Mouse (Mus musculus) forebrain, embryonic 15.5 days (tissue): ENCODE results near the gene Ripk4. TPM values are rescaled to one million over a fixed set of nuclear protein-coding genes. Genes with fewer than 3 reads are reported as not detected.

Source experiments
- ATAC-seq: fragments of 200-750 bp; cut with Nextera tagmentation; replicated peaks from 2 replicates; pipeline ENCODE4 v1.8.0; 2017; ENCODE audit warnings: mild to moderate bottlenecking, moderate TSS enrichment, moderate library complexity
- H3K27ac ChIP-seq: fragments of 300-500 bp; sonication (generic); replicated peaks from 2 replicates; pipeline ENCODE4 v1.5.1; 2015; ENCODE audit warnings: mild to moderate bottlenecking, inconsistent platforms
- H3K27me3 ChIP-seq: fragments of 300-500 bp; sonication (generic); 2 replicates; pipeline ENCODE4 v1.6.1; 2015; ENCODE audit warnings: inconsistent platforms
- H3K36me3 ChIP-seq: fragments of 300-500 bp; sonication (generic); 2 replicates; pipeline ENCODE4 v1.6.1; 2015; ENCODE audit warnings: mild to moderate bottlenecking, inconsistent platforms
- H3K4me1 ChIP-seq: fragments of 300-500 bp; sonication (generic); 2 replicates; pipeline ENCODE4 v1.6.1; 2015; ENCODE audit warnings: inconsistent platforms
- H3K4me2 ChIP-seq: fragments of 300-500 bp; sonication (generic); replicated peaks from 2 replicates; pipeline ENCODE4 v1.6.1; 2015; ENCODE audit warnings: mild to moderate bottlenecking, inconsistent platforms
- H3K4me3 ChIP-seq: fragments of 300-500 bp; sonication (generic); 2 replicates; pipeline ENCODE4 v1.5.1; 2015; ENCODE audit warnings: mild to moderate bottlenecking, inconsistent platforms
- H3K9ac ChIP-seq: fragments of 300-500 bp; sonication (generic); replicated peaks from 2 replicates; pipeline ENCODE4 v1.6.1; 2015; ENCODE audit warnings: mild to moderate bottlenecking, inconsistent platforms
- H3K9me3 ChIP-seq: fragments of 300-500 bp; sonication (generic); 2 replicates; pipeline ENCODE4 v1.6.1; 2016; ENCODE audit warnings: inconsistent platforms
- WGBS: fragments of 180-500 bp; shearing (Covaris S2); methylation state at CpG from one replicate; pipeline ENCODE4 v1.1.7; 2015; ENCODE audit warnings: mixed read lengths; 5-methylcytosine and 5-hydroxymethylcytosine counted together
- polyA plus RNA-seq: library from polyadenylated mRNA; unstranded; fragments of >200 nt; fragmentation: Nextera tagmentation; extraction: Ambion mirVana; gene quantifications from 2 replicates; pipeline ENCODE4 v1.2.1, GENCODE M21; 2015

Gene Ripk4
- polyA plus RNA-seq, 1 experiment from 2014 or later = 0.99 TPM

DNA sequence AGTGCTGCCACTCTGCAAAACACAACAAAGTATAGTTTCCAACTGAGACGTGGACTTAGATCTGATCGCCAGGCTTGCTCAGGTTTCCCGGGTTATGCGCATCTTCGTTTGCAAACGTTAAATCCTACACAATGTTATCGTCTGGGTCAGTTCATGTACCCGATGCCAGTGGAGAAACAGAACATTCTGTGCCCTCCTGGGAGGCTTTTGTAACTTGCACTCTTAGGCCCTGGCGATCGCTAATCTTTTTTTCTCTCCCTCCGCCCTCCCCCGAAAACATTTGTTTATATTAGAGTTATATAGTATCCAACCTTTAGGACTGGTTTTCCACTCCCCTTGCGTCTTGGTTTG lies 378 bp upstream of the Ripk4 start:
- WGBS = 8% methylated on average over 13 of the region's 13 CpGs
- Histone ChIP-seq H3K36me3 (no peaks in the 10 kb centered on the region), H3K9ac (no peak overlapping the region), H3K27ac (no peak overlapping the region), H3K4me1 (peaks cover 13% of the 10 kb centered on the region), H3K9me3 (no peaks in the 10 kb centered on the region), H3K4me3 (peak overlapping the region; percentile 44), H3K27me3 (peaks cover 50% of the 10 kb centered on the region), H3K4me2 (peak overlapping the region; percentile 67)
- no peak for ATAC-seq

DNA sequence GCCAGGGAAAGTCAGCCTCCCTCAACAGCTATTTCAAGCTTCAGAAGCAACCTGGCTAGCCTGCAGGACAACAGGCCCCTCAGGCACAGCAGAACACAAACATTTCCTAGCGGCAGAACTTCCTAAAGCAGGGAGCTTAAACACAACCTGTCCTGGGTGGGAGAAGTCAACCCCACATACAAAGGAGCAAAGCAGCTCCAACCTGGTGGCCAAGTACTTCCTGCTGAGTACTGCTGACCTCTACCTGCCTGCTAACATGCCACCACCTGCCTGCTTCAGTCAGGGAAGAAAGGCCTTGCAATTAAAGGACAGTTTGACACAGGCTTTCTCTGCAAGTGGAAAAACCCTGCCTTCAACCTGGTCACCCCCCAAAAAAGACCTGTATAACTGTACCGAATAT lies 1.8 kb downstream of the Ripk4 start:
- 32% methylated on average over 2 of the region's 2 CpGs for WGBS

DNA sequence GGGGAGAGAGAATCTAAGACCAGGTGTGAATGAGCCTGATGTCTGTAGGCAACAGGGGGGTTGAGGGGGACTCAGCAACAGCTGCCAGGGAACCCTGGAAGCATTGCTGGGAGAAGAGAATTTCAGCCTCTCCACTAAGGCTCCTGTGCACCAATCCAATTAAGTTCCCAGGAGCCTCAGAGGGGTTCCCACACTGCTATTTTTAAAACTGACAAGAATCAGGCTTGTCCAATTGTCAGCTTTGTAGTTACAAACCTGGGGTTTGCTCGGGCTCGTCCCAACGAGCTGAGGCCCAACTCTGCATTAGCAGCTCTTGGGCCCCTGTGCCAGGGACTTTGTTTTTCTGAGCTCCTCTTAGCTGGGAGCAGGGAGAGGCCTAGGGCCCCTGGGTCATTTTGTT lies 3.9 kb downstream of the Ripk4 start:
- Histone ChIP-seq H3K27ac (no peak overlapping the region), H3K9me3 (no peaks in the 10 kb centered on the region), H3K4me2 (no peak overlapping the region), H3K36me3 (no peaks in the 10 kb centered on the region), H3K4me3 (no peak overlapping the region), H3K27me3 (peaks cover 36% of the 10 kb centered on the region), H3K4me1 (peaks cover 13% of the 10 kb centered on the region), H3K9ac (no peak overlapping the region)
- ATAC-seq = no peak
- 3% methylated on average over 3 of the region's 3 CpGs for WGBS

More for the DNA sequence above, 1.8 kb downstream of the Ripk4 start:
- peaks cover 50% of the 10 kb centered on the region for H3K27me3 ChIP-seq
- H3K9ac ChIP-seq = no peak overlapping the region
- H3K4me2 ChIP-seq = no peak overlapping the region
- no peak for ATAC-seq
- peaks cover 13% of the 10 kb centered on the region for H3K4me1 ChIP-seq
- no peaks in the 10 kb centered on the region for H3K36me3 ChIP-seq
- H3K9me3 ChIP-seq = no peaks in the 10 kb centered on the region
- H3K27ac ChIP-seq = no peak overlapping the region
- H3K4me3 ChIP-seq = no peak overlapping the region

DNA sequence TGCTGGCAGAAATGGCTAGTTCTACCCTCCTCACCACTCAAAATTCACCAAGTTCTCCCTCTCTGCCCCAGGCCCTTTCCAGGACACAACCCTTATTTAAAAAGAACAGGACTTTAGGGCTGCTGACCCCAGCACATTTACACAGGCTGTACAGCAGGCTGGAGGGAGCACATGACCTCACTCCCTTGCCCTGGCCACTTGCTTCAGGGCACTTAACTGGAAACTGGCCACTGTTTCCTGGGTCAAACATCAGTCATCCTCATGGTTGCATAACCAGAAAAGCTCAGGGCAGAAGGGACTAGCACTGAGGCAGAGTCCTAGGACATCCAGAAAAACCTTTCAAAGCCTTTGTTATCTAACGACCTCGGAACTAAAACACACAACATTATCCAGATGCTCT lies 5.3 kb downstream of the Ripk4 start:
- ATAC-seq = no peak
- 75% methylated on average over 2 of the region's 2 CpGs for WGBS

DNA sequence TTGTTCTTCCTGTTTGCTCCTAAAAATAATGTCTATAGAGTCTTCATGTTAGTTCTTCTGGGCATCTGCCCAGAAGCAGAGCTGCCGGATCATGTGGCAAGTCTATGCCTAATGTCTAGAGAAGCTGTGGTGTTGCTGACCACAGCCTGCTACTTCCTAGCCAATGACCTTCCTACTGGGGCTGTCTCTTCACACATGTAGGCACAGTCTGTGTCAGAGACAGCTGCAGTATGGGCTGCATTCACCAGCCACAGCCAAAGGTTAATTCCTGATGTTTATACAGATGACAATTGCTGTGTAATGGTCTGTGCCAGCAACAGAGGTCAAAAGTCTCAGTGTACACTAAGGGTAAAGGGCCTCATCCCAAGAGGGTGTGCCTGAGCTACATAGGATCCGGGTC lies 7.1 kb downstream of the Ripk4 start:
- Histone ChIP-seq H3K9me3 (no peaks in the 10 kb centered on the region), H3K4me1 (no peaks in the 10 kb centered on the region), H3K9ac (no peak overlapping the region), H3K4me3 (no peak overlapping the region), H3K27me3 (peaks cover 8% of the 10 kb centered on the region), H3K27ac (no peak overlapping the region), H3K4me2 (no peak overlapping the region), H3K36me3 (no peaks in the 10 kb centered on the region)
- no peak for ATAC-seq
- WGBS = 85% methylated on average over 2 of the region's 2 CpGs

More for the DNA sequence above, 5.3 kb downstream of the Ripk4 start:
- Histone ChIP-seq H3K27ac (no peak overlapping the region), H3K27me3 (peaks cover 27% of the 10 kb centered on the region), H3K4me2 (no peak overlapping the region), H3K9ac (no peak overlapping the region), H3K4me3 (no peak overlapping the region), H3K9me3 (no peaks in the 10 kb centered on the region), H3K36me3 (no peaks in the 10 kb centered on the region), H3K4me1 (peaks cover 7% of the 10 kb centered on the region)

DNA sequence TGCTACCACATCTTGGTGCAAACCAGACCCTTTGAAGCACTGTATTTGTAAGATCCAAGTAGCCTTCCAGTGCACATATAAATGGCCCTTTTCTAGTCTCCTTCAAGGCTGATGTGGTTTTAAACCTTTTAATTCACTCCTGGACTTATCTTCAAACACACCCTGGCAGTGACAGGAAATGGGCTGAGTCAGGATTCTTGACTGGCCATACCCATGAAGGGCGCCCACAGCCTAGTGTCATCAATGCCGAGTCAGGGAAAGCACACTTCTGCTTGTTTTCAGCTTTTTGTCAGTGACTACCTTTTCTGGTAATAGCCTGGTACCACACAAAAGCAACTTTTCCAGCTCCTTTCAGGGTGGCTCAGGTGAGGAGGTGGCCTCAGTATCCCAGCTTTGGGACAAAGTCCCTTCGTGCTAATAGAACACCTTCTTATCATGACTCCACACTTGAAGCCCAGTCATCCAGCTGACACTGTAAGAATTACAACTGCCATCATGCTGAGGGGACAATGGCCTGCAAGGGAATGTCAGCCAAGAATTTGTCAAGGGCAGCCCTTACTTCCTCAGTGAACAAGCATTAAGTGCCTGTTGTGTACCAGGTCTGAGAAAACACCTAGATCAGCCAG lies 11.2 kb downstream of the Ripk4 start:
- no peaks in the 10 kb centered on the region for H3K9me3 ChIP-seq
- H3K27ac ChIP-seq = no peak overlapping the region
- H3K4me1 ChIP-seq = no peaks in the 10 kb centered on the region
- H3K4me3 ChIP-seq = no peak overlapping the region
- no peaks in the 10 kb centered on the region for H3K36me3 ChIP-seq
- ATAC-seq = no peak
- no peaks in the 10 kb centered on the region for H3K27me3 ChIP-seq
- WGBS = 93% methylated on average over 3 of the region's 3 CpGs
- no peak overlapping the region for H3K9ac ChIP-seq
- no peak overlapping the region for H3K4me2 ChIP-seq

DNA sequence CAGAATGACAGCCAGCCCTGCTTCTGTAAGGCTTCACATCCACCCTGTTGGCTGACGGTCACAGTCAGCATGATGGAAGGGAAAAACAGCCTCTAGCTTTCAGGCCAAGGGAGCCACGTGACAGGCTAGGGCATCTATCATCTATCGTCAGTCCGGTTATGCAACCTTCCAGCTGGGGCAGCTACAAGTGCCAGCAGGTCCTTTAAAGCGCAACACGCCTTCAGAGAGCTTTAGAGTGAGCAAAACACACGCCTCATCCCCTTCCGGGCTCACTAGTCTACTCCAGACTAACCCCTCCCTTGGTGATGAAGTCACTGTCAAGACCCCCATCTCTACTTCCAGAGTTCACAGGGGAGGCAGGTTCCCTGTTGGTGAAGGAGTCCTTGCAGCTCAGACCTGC lies 11.7 kb downstream of the Ripk4 start:
- H3K4me1 ChIP-seq = no peaks in the 10 kb centered on the region
- H3K27ac ChIP-seq = no peak overlapping the region
- ATAC-seq = no peak
- no peak overlapping the region for H3K9ac ChIP-seq
- H3K27me3 ChIP-seq = no peaks in the 10 kb centered on the region
- no peak overlapping the region for H3K4me2 ChIP-seq
- H3K4me3 ChIP-seq = no peak overlapping the region
- no peaks in the 10 kb centered on the region for H3K36me3 ChIP-seq
- WGBS = 84% methylated on average over 8 of the region's 8 CpGs
- H3K9me3 ChIP-seq = no peaks in the 10 kb centered on the region

DNA sequence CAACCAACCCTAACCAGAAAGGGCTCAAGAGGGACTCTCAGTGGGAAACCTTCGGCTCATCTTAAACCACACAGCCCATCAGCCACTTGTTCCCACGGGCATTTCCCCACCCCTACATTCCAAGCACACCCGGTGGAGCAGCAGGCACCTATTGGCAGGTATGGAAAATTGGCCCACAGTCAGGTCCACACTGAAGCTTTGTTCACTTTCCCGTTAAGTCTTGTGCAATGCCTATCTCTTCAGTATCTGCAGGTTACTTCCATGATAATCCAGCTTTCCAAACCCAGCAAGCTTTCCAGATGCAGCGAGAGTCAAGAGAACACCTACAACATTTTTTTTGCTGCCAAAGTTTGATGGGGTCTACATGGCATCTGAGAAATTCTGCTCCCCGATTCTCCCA lies 15.2 kb downstream of the Ripk4 start:
- no peaks in the 10 kb centered on the region for H3K4me1 ChIP-seq
- H3K4me2 ChIP-seq = no peak overlapping the region
- no peaks in the 10 kb centered on the region for H3K36me3 ChIP-seq
- H3K4me3 ChIP-seq = no peak overlapping the region
- H3K27me3 ChIP-seq = no peaks in the 10 kb centered on the region
- H3K9ac ChIP-seq = no peak overlapping the region
- no peak for ATAC-seq
- no peak overlapping the region for H3K27ac ChIP-seq
- 92% methylated on average over 6 of the region's 6 CpGs for WGBS
- H3K9me3 ChIP-seq = no peaks in the 10 kb centered on the region

DNA sequence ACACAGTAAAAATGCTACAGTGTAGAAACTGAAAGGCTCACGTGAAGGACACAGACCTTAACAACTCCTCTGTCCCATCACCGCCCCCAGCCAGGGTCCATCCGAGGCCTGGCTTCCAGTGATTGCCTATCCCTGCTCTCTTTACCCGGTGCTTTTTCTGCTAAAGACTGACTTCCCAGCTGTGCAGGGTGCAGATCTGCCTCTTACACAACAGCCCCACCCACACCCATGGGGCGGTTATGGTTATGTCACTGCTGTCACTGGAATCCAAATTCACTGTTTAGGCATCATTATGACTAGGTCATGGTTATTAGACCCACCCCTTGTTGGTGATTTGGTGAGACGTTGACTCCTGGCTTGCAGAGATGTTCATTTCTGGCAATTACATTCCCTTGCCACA lies 25.6 kb downstream of the Ripk4 start:
- ATAC-seq = no peak
- Histone ChIP-seq H3K4me3 (no peak overlapping the region), H3K4me1 (no peaks in the 10 kb centered on the region), H3K9me3 (no peaks in the 10 kb centered on the region), H3K36me3 (no peaks in the 10 kb centered on the region), H3K27me3 (no peaks in the 10 kb centered on the region), H3K27ac (no peak overlapping the region), H3K9ac (no peak overlapping the region), H3K4me2 (no peak overlapping the region)
- 85% methylated on average over 6 of the region's 6 CpGs for WGBS

DNA sequence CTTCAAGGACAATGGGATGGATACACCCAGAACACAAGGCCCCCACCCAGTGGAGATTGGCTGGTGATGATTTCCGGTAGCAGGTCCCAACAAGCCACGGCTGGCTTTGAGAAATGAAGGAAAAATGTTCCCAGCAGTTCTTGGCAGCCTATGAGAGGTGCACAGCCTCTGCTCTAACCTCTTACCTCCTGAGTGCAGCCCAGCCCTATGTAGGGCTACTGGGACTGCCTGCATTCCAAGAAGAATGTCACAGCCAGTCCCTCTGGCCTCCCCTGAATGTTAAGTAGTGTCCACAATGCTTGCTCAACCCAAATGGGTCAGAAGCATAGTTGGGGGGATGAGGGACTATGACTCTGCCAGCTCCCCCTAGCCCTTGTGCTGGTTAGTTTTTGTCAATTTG lies 27.0 kb downstream of the Ripk4 start:
- no peak overlapping the region for H3K27ac ChIP-seq
- ATAC-seq = no peak
- WGBS = 92% methylated on average over 2 of the region's 2 CpGs

DNA sequence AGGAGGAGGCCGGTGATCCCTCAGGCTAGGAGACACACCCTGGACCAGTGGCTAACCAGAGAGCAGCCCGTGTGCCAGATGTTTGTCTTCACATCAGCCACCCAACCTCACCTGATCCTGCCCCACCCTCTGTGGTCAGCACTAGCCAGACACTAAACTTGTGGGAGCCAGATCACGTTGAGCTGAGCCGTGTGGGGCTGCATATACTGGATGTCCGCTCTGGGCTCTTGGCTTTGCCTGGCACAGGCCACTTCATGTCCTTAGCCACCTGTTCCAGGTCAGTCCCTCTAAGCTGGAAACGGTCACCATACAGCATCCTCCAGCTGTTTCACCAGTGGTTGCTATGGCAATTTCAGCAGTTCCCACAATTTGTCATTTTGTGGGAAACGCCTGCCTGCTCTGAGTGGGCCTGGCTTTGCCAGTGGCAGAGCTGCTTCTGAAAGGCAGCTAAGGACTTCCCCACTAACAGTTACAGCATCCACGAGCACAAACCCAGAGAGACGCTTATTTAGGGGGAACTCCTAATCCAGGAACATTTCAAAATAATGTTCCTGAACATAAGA lies 28.7 kb downstream of the Ripk4 start:
- no peak overlapping the region for H3K9ac ChIP-seq
- no peaks in the 10 kb centered on the region for H3K27me3 ChIP-seq
- H3K36me3 ChIP-seq = no peaks in the 10 kb centered on the region
- no peak overlapping the region for H3K4me2 ChIP-seq
- H3K4me1 ChIP-seq = no peaks in the 10 kb centered on the region
- no peak for ATAC-seq
- WGBS = 71% methylated on average over 9 of the region's 9 CpGs
- no peak overlapping the region for H3K4me3 ChIP-seq
- no peak overlapping the region for H3K27ac ChIP-seq
- H3K9me3 ChIP-seq = no peaks in the 10 kb centered on the region

More for the DNA sequence above, 27.0 kb downstream of the Ripk4 start:
- Histone ChIP-seq H3K9me3 (no peaks in the 10 kb centered on the region), H3K36me3 (no peaks in the 10 kb centered on the region), H3K4me1 (no peaks in the 10 kb centered on the region), H3K27me3 (no peaks in the 10 kb centered on the region), H3K9ac (no peak overlapping the region), H3K4me2 (no peak overlapping the region), H3K4me3 (no peak overlapping the region)

DNA sequence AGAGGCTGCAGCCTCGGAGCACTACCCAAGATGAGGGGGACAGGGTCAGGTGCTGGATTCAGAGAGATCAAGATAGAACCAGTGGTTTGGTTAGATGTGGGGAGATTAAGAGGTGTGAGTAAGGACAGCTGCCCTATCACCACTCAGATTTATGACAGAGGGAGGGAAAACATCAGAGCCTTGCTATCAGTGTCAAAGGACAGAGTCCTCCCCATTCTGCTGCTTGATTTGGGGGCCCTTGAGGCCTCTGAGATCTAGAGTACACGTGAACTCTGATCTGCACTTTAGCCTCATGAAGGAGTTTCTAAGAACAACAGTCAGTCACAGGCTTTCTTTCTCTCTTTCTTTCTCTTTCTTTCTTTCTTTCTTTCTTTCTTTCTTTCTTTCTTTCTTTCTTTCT lies 30.0 kb downstream of the Ripk4 start:
- ATAC-seq = no peak
- 76% methylated on average over 2 of the region's 2 CpGs for WGBS
- Histone ChIP-seq H3K27ac (no peak overlapping the region), H3K9ac (no peak overlapping the region), H3K4me1 (no peaks in the 10 kb centered on the region), H3K9me3 (no peaks in the 10 kb centered on the region), H3K36me3 (no peaks in the 10 kb centered on the region), H3K27me3 (no peaks in the 10 kb centered on the region), H3K4me2 (no peak overlapping the region), H3K4me3 (no peak overlapping the region)

DNA sequence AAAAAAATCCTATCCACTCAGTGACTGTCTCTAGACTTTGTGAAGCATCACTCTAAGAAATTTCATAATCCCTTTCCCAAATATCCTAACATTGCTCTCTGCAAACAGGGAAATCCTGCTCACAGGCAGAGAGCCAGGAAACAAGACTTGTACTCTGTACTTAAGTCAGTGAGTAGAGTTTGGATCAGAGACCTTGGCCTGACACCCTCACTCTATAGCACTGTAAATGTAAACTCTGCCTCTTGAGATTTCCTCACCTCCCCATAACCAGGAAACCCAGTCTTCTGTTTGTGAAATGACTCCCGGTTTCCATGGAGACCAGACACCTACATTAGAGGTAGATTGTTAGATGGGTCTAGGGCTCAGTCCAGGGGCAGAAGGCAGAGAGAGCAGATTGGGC lies 33.3 kb downstream of the Ripk4 start:
- Histone ChIP-seq H3K4me3 (no peak overlapping the region), H3K9ac (no peak overlapping the region), H3K4me2 (no peak overlapping the region), H3K27me3 (no peaks in the 10 kb centered on the region), H3K9me3 (no peaks in the 10 kb centered on the region), H3K27ac (no peak overlapping the region), H3K36me3 (no peaks in the 10 kb centered on the region), H3K4me1 (no peaks in the 10 kb centered on the region)
- no peak for ATAC-seq
- WGBS = 89% methylated on average over 1 of the region's 1 CpGs
